Mouse (Mus musculus) C2C12 (cell line): Measurements from ENCODE around the gene Spem1. TPM values are rescaled to one million over a fixed set of nuclear protein-coding genes. Genes with fewer than 3 reads are reported as not detected.

Source experiments
- H3K27me3 ChIP-seq: one replicate; pipeline ENCODE4 v1.6.1; 2011; ENCODE audit not compliant: control insufficient read depth, insufficient read depth, insufficient read length
- H3K36me3 ChIP-seq: one replicate; pipeline ENCODE4 v1.6.1; 2011; ENCODE audit not compliant: control insufficient read depth, insufficient read depth
- H3K4me3 ChIP-seq: one replicate; pipeline ENCODE4 v1.5.1; 2011; ENCODE audit warnings: mild to moderate bottlenecking, control low read depth; ENCODE audit not compliant: poor library complexity, insufficient read depth, severe bottlenecking
- H3K79me2 ChIP-seq: one replicate; pipeline ENCODE4 v1.6.1; 2011; ENCODE audit not compliant: control insufficient read depth, insufficient read depth
- H3K79me3 ChIP-seq: one replicate; pipeline ENCODE4 v1.6.1; 2011; ENCODE audit warnings: low read depth, control low read depth
- H3ac ChIP-seq: one replicate; pipeline ENCODE3; 2011; ENCODE audit warnings: low read depth; ENCODE audit not compliant: control insufficient read depth, insufficient read length
- CEBPB ChIP-seq: IDR thresholded peaks from one replicate; pipeline ENCODE4 v1.6.1; 2011; ENCODE audit warnings: low read depth, mild to moderate bottlenecking, control low read depth, moderate library complexity
- CTCF ChIP-seq: IDR thresholded peaks from one replicate; pipeline ENCODE4 v1.5.1; 2011; ENCODE audit not compliant: control insufficient read depth, insufficient read depth, insufficient read length
- FOSL1 ChIP-seq: IDR thresholded peaks from one replicate; pipeline ENCODE4 v1.8.0; 2011; ENCODE audit warnings: mild to moderate bottlenecking, low read length; ENCODE audit not compliant: poor library complexity, insufficient read depth, severe bottlenecking
- MAX ChIP-seq: IDR thresholded peaks from one replicate; pipeline ENCODE4 v1.6.1; 2011; ENCODE audit warnings: mild to moderate bottlenecking, control low read depth
- MYOD1 ChIP-seq: IDR thresholded peaks from one replicate; pipeline ENCODE4 v1.6.1; 2011; ENCODE audit warnings: low read depth; ENCODE audit not compliant: control insufficient read depth, insufficient read length
- MYOG ChIP-seq: IDR thresholded peaks from one replicate; pipeline ENCODE4 v1.6.1; 2011; ENCODE audit not compliant: control insufficient read depth, insufficient read length; ENCODE audit errors: extremely low read depth
- USF1 ChIP-seq: IDR thresholded peaks from one replicate; pipeline ENCODE4 v1.6.1; 2011; ENCODE audit warnings: low read depth, mild to moderate bottlenecking, control low read depth, moderate library complexity
- polyA plus RNA-seq: library from polyadenylated mRNA; unstranded; fragments of >200 nt; fragmentation: generic; extraction: Trizol; gene quantifications from one replicate; pipeline ENCODE4 v1.2.1, GENCODE M21; 2012; ENCODE audit warnings: missing spikeins

Gene Spem1
- polyA plus RNA-seq, 1 experiment = not detected

DNA sequence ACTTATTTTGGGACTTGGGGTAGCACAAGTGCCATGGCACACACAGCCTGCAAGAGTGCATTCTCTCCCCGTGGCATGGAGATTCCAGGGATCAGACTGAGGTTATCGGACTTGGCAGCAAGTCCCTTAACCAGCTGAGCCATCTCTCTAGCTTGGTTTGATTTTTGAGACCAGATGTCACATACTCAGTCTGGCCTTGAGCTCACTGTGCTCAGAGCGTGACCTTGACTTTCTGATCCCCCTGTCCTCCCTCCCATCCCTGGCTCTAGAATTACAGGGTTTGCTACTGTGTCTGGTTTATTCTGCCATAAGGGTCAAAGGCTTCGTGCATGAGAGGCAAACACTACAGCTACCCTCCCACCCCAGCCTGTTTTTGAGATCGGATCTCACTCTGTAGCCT lies 32.5 kb downstream of the Spem1 start:
- Histone ChIP-seq H3K79me3 (no peaks in the 10 kb centered on the region), H3K36me3 (peaks cover 40% of the 10 kb centered on the region), H3K4me3 (no peak overlapping the region), H3ac (no peak overlapping the region), H3K27me3 (no peaks in the 10 kb centered on the region), H3K79me2 (no peaks in the 10 kb centered on the region)
- TF ChIP-seq CEBPB (no peak), CTCF (no peak), USF1 (no peak), MYOD1 (no peak), FOSL1 (no peak), MYOG (no peak), MAX (no peak)

DNA sequence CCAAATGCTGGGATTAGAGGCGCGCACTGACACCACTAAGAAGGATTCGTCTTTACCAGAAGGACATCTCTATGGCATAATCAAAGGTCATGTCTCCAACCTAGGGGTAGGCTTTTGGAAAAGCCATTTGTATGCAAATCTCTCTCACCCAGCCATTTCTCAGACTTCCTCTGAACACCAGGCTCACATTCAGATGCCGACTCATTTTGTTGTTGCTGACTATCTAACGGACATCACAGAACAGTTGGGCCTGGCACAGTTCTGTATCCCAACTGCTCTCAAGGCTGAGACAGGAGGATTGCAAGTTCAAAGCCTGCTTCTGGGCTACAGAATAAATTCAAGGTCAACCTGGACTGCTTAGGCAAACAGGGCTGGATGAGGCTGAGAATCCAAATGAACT lies 34.7 kb downstream of the Spem1 start:
- H3K36me3 ChIP-seq = peaks cover 39% of the 10 kb centered on the region
- no peaks in the 10 kb centered on the region for H3K79me3 ChIP-seq
- no peak for TF ChIP-seq USF1
- no peak for TF ChIP-seq FOSL1
- TF ChIP-seq MYOG = no peak
- no peak for TF ChIP-seq MYOD1
- H3K79me2 ChIP-seq = no peaks in the 10 kb centered on the region
- no peak overlapping the region for H3K4me3 ChIP-seq
- no peaks in the 10 kb centered on the region for H3K27me3 ChIP-seq
- no peak overlapping the region for H3ac ChIP-seq

DNA sequence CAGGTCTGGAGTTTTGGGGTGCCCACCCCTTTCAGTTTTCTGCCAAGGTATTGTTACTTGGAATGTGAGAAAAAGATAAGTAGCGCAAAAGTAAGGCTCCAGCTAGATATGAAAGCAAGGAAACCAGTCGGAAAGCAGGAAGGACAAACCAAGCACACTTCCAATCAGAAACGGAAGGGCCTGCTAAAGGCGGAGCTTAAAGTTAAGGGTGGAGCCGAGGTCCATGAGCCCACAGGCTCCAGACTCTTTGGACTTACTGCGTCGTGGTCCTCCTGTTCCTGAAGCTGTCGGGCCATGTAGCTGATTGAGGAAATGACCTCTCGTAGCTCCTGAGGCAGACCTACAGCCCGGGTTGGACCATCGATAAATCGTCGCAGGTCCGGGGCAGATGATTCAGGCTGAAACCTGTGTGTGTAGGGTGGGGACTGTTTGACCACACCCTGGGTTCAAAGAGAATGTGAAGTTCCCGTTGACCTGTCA lies 37.1 kb downstream of the Spem1 start:
- Histone ChIP-seq H3K79me3 (no peaks in the 10 kb centered on the region), H3K27me3 (no peaks in the 10 kb centered on the region), H3ac (no peak overlapping the region), H3K36me3 (peaks cover 27% of the 10 kb centered on the region), H3K79me2 (no peaks in the 10 kb centered on the region), H3K4me3 (no peak overlapping the region)
- TF ChIP-seq MYOD1 = no peak
- TF ChIP-seq MYOG = no peak
- no peak for TF ChIP-seq MAX
- TF ChIP-seq CTCF = no peak
- no peak for TF ChIP-seq CEBPB
- TF ChIP-seq FOSL1 = no peak
- no peak for TF ChIP-seq USF1

DNA sequence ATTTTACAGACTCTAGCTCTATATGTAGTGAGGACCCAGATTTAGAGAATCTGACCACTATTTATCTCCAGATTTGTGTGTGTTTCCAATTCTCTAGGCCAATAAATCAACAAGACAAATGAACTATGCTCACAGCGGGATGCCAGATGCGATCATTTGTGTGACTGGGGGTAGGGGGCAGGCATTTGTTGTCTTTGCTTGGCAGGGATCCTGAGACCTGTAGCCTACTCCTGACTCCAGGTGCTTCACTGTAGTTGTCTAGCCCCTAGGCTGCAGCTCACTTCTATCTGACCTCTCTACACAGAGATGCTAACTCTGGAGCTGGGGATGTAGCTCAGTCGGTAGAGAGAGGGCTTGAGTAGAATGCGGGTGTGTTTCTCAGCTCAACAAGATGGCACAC lies 40.2 kb downstream of the Spem1 start:
- TF ChIP-seq USF1 = no peak
- no peak for TF ChIP-seq CTCF
- TF ChIP-seq CEBPB = no peak
- TF ChIP-seq MYOD1 = no peak
- Histone ChIP-seq H3K27me3 (no peaks in the 10 kb centered on the region), H3K79me3 (no peaks in the 10 kb centered on the region), H3ac (no peak overlapping the region), H3K4me3 (no peak overlapping the region), H3K79me2 (no peaks in the 10 kb centered on the region), H3K36me3 (peaks cover 20% of the 10 kb centered on the region)

DNA sequence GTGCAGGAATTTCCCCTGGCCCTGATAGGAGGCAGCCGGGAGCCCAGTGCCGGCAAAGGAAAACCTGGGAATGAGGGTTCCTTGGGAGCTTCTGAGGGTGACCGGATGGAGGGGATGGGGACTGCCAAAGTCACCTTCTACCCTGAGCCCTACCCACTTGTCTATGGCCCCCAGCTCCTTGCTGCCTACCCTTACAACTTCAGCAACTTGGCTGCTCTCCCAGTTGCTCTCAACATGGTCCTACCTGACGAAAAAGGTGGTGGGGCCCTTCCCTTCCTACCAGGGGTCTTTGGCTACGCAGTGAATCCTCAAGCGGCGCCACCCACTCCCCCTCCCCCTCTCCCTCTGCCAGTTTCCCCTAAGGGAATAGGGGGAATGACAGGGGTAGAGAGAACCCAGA lies 43.0 kb downstream of the Spem1 start:
- no peaks in the 10 kb centered on the region for H3K79me2 ChIP-seq
- peaks cover 9% of the 10 kb centered on the region for H3K36me3 ChIP-seq
- no peaks in the 10 kb centered on the region for H3K79me3 ChIP-seq
- no peak overlapping the region for H3K4me3 ChIP-seq
- no peak overlapping the region for H3ac ChIP-seq
- TF ChIP-seq FOSL1 (no peak), CTCF (no peak), CEBPB (no peak), MAX (no peak), USF1 (no peak), MYOD1 (no peak)
- no peaks in the 10 kb centered on the region for H3K27me3 ChIP-seq

DNA sequence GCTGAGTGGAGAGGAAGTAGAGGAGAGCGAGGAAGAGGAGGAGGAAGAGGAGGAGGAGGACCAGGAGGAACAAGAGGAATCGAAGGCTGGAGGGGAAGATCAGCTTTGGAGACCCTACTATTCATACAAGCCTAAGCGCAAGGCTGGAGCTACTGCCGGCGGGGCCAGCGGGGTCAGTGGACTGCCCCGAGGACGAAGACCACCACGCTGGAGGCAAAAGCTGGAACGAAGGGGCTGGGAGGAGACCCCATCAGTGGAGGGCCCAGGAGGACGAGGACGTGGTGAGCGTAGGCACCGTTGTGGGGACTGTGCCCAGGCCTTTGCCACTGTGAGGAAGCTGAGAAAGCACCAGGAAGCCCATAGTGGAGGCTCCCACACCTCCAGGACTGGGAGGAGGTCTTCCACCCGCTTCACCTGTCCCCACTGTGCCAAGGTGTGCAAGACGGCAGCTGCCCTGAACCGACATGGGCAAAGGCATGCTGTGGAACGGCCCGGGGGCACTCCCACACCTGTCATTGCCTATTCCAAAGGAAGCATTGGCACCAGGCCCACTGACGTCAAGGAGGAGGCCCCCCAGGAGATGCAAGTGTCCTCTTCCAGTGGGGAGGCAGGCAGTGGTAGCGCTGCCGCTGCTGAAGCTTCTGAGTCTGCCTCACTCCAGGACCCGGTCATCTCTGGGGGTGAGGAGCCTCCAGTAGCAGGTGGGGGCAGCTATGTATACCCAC lies 43.6 kb downstream of the Spem1 start:
- Histone ChIP-seq H3K27me3 (no peaks in the 10 kb centered on the region), H3K79me2 (no peaks in the 10 kb centered on the region), H3K79me3 (no peaks in the 10 kb centered on the region), H3K36me3 (peaks cover 9% of the 10 kb centered on the region), H3K4me3 (no peak overlapping the region), H3ac (no peak overlapping the region)
- no peak for TF ChIP-seq FOSL1
- no peak for TF ChIP-seq CTCF
- TF ChIP-seq USF1 = no peak
- no peak for TF ChIP-seq MAX
- no peak for TF ChIP-seq CEBPB
- no peak for TF ChIP-seq MYOG
- TF ChIP-seq MYOD1 = no peak
